Mouse (Mus musculus): ENCODE data around the gene Tox3.

The Tox3 gene

GRCm38 (mm10) chr8:90232501-90232900 is 115.6 kb downstream of the Tox3 start:
- DNase-seq = no peak

DNA sequence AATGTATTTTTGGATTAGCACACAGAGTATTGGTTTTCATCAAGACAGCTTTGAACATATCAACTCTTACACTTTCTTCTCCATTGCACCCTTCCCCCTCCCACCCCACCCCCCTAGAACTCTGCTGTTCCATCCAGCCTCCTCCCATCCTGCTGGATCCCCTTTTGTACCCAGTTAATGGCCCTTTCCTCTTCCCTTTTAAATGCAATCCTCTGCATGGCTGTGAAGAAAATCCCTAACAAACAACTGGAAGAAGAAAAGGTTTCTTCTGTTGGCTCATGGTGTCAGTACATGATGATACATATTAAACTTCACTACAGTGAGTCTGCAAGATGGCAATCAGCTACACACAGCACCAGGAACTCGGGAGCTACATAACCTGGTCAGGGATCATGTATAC is 124.0 kb downstream of the Tox3 start:
- DNase-seq = no peak

GRCm38 (mm10) chr8:90209105-90210037 is 138.8 kb downstream of the Tox3 start:
- DNase-seq = no peak

All from thymus, adult 18-20 months (tissue).